Mouse (Mus musculus): ENCODE measurements around the gene Tecpr2. TPM values are rescaled to one million over a fixed set of nuclear protein-coding genes. Genes with fewer than 3 reads are reported as not detected.

Gene Tecpr2
- polyA plus RNA-seq (2014; fragmentation: Illumina TruSeq; extraction: RNeasy Lipid Tissue Mini Kit (QIAGEN cat#74804); ENCODE audit: insufficient read depth, low read depth, low replicate concordance), result 1.5 TPM

GRCm38 (mm10) chr12:110889036-110890020 is at the start of gene Tecpr2, which contains the start of gene Cinp:
Gene Tecpr2 (plus strand): TSS chr12:110889264.
Gene Cinp (minus strand): TSS chr12:110889145.

GRCm38 (mm10) chr12:110840348-110841198 is 48.5 kb upstream of the Tecpr2 start, which contains the start of gene Mok:
Gene Mok (minus strand): TSS chr12:110840939.

GRCm38 (mm10) chr12:110850010-110850928 is 38.8 kb upstream of the Tecpr2 start, which contains the start of gene Zfp839:
Gene Zfp839 (plus strand): TSS chr12:110850253.

GRCm38 (mm10) chr12:110978607-110979406 is 89.7 kb downstream of the Tecpr2 start, which contains the start of gene Ankrd9:
Gene Ankrd9 (minus strand): TSS chr12:110979040.

Other genes with a start within 250 kb of the Tecpr2 start
- not detected for gene 1700001K19Rik, start 206.6 kb upstream of the Tecpr2 start, polyA plus RNA-seq (2014; fragmentation: Illumina TruSeq; extraction: RNeasy Lipid Tissue Mini Kit (QIAGEN cat#74804); ENCODE audit: insufficient read depth, low read depth, low replicate concordance)
- 245 TPM for gene Hsp90aa1, start 186.5 kb upstream of the Tecpr2 start, polyA plus RNA-seq (2014; fragmentation: Illumina TruSeq; extraction: RNeasy Lipid Tissue Mini Kit (QIAGEN cat#74804); ENCODE audit: insufficient read depth, low read depth, low replicate concordance)
- gene Wdr20, start 151.3 kb upstream of the Tecpr2 start, polyA plus RNA-seq (2014; fragmentation: Illumina TruSeq; extraction: RNeasy Lipid Tissue Mini Kit (QIAGEN cat#74804); ENCODE audit: insufficient read depth, low read depth, low replicate concordance), result 13.1 TPM
- 4.7 TPM for gene Mok, start 48.3 kb upstream of the Tecpr2 start, polyA plus RNA-seq (2014; fragmentation: Illumina TruSeq; extraction: RNeasy Lipid Tissue Mini Kit (QIAGEN cat#74804); ENCODE audit: insufficient read depth, low read depth, low replicate concordance)
- 4.3 TPM for gene Zfp839, start 39.0 kb upstream of the Tecpr2 start, polyA plus RNA-seq (2014; fragmentation: Illumina TruSeq; extraction: RNeasy Lipid Tissue Mini Kit (QIAGEN cat#74804); ENCODE audit: insufficient read depth, low read depth, low replicate concordance)
- 28.5 TPM for gene Cinp, start 119 bp upstream of the Tecpr2 start, polyA plus RNA-seq (2014; fragmentation: Illumina TruSeq; extraction: RNeasy Lipid Tissue Mini Kit (QIAGEN cat#74804); ENCODE audit: insufficient read depth, low read depth, low replicate concordance)
- 4.6 TPM for gene Ankrd9, start 89.8 kb downstream of the Tecpr2 start, polyA plus RNA-seq (2014; fragmentation: Illumina TruSeq; extraction: RNeasy Lipid Tissue Mini Kit (QIAGEN cat#74804); ENCODE audit: insufficient read depth, low read depth, low replicate concordance)
- 7.6 TPM for gene Rcor1, start 150.1 kb downstream of the Tecpr2 start, polyA plus RNA-seq (2014; fragmentation: Illumina TruSeq; extraction: RNeasy Lipid Tissue Mini Kit (QIAGEN cat#74804); ENCODE audit: insufficient read depth, low read depth, low replicate concordance)